14 mouse cellular contexts compared by ENCODE assay signal in the genomic region with DNA sequence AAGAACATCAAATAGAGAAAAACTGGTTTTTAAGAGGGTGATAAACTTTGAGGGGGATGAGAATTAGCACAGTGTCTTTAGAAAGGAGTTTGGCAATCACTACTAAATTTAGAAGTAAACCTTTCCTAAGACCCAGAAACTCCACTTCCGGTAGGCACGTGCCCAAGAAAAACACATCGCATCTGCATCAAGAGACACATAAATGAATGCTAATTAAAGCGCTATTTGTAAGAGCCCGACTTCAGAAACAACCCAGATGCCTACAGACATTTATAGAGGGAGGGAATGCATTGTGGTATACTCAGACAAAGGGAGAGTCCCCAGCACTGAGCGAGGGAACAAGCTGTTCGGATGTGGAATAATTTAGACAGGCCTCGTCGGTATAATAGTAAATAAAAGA.
DNase-seq lines count a peak whose midpoint lies in the region; ATAC-seq and TF ChIP-seq lines count a peak whose summit lies in the region.
"Had no signal": no experiment of that assay in that cellular context is flagged by ENCODE, and none has a peak within 500 bp of the region (broad histone marks: within the 10 kb centered on the region; RNA-seq: fewer than 3 reads in every experiment).

No protein-coding gene starts in this region.

- H3K9ac ChIP-seq in kidney, embryonic 16.5 days (replicated peaks; ENCODE audit: low read length), result no peak overlapping the region
- H3K9ac ChIP-seq in midbrain, embryonic 14.5 days (replicated peaks; ENCODE audit: low read length), result no peak overlapping the region
- no peak overlapping the region for H3K9ac ChIP-seq in midbrain, embryonic 16.5 days (ENCODE audit: low read depth, low read length)
- H3K9ac ChIP-seq in forebrain, postnatal 0 days, result no peak overlapping the region
- H3K9ac ChIP-seq: liver, embryonic 13.5 days had no signal

- H3K27me3 ChIP-seq in kidney, embryonic 16.5 days (ENCODE audit: insufficient read depth, low read length), result no peaks in the 10 kb centered on the region
- no peaks in the 10 kb centered on the region for H3K27me3 ChIP-seq in midbrain, embryonic 14.5 days (ENCODE audit: control insufficient read depth, insufficient read depth, low read length)
- no peaks in the 10 kb centered on the region for H3K27me3 ChIP-seq in midbrain, embryonic 16.5 days (ENCODE audit: control insufficient read depth, insufficient read depth, low read depth, low read length)
- H3K27me3 ChIP-seq in forebrain, postnatal 0 days (ENCODE audit: insufficient read depth, low read length), result no peaks in the 10 kb centered on the region
- H3K27me3 ChIP-seq: liver, embryonic 13.5 days had no signal

- no peak for TF ChIP-seq CTCF in forebrain, postnatal 0 days (IDR thresholded peaks at IDR 0.05; ENCODE audit: low read depth)

- H3K4me3 ChIP-seq in kidney, embryonic 16.5 days (ENCODE audit: low read length), result no peak overlapping the region
- no peak overlapping the region for H3K4me3 ChIP-seq in midbrain, embryonic 14.5 days (replicated peaks; ENCODE audit: low read depth, low read length)
- no peak overlapping the region for H3K4me3 ChIP-seq in midbrain, embryonic 16.5 days (ENCODE audit: low read depth, low read length)
- no peak overlapping the region for H3K4me3 ChIP-seq in forebrain, postnatal 0 days (ENCODE audit: low read depth, low read length)
- H3K4me3 ChIP-seq: liver, embryonic 13.5 days had no signal

- H3K36me3 ChIP-seq in kidney, embryonic 16.5 days (ENCODE audit: insufficient read depth, low read length), result no peaks in the 10 kb centered on the region
- no peaks in the 10 kb centered on the region for H3K36me3 ChIP-seq in midbrain, embryonic 14.5 days (ENCODE audit: control insufficient read depth, insufficient read depth, low read length)
- H3K36me3 ChIP-seq in midbrain, embryonic 16.5 days (ENCODE audit: control insufficient read depth, insufficient read depth, low read length), result no peaks in the 10 kb centered on the region
- no peaks in the 10 kb centered on the region for H3K36me3 ChIP-seq in forebrain, postnatal 0 days (ENCODE audit: insufficient read depth)
- H3K36me3 ChIP-seq: liver, embryonic 13.5 days had no signal

- no peaks in the 10 kb centered on the region for H3K4me1 ChIP-seq in kidney, embryonic 16.5 days (ENCODE audit: insufficient read depth, low read length)
- H3K4me1 ChIP-seq in midbrain, embryonic 14.5 days (ENCODE audit: control insufficient read depth, insufficient read depth, low read length), result no peaks in the 10 kb centered on the region
- H3K4me1 ChIP-seq in midbrain, embryonic 16.5 days (ENCODE audit: control insufficient read depth, insufficient read depth, low read length), result no peaks in the 10 kb centered on the region
- no peaks in the 10 kb centered on the region for H3K4me1 ChIP-seq in forebrain, postnatal 0 days (ENCODE audit: insufficient read depth)
- H3K4me1 ChIP-seq: liver, embryonic 13.5 days had no signal

- ATAC-seq in kidney, embryonic 16.5 days (ENCODE audit: low FRiP score, low TSS enrichment), result peak; percentile 76
- ATAC-seq in midbrain, embryonic 14.5 days (ENCODE audit: low FRiP score, low TSS enrichment), result no peak; the same call in 1 of the 2 replicates
- no peak for ATAC-seq in midbrain, embryonic 16.5 days
- ATAC-seq in forebrain, postnatal 0 days, result peak; percentile 78
- ATAC-seq: inflammation-experienced regulatory T-cells, adult 6 months had no signal

- no peak overlapping the region for H3K4me2 ChIP-seq in kidney, embryonic 16.5 days (replicated peaks; ENCODE audit: low read depth, low read length)
- H3K4me2 ChIP-seq in midbrain, embryonic 14.5 days (ENCODE audit: low read length), result no peak overlapping the region
- H3K4me2 ChIP-seq in midbrain, embryonic 16.5 days (ENCODE audit: low read length), result no peak overlapping the region
- no peak overlapping the region for H3K4me2 ChIP-seq in forebrain, postnatal 0 days (ENCODE audit: low read depth)
- H3K4me2 ChIP-seq: liver, embryonic 13.5 days had no signal

- no peaks in the 10 kb centered on the region for H3K9me3 ChIP-seq in kidney, embryonic 16.5 days (ENCODE audit: low read length)
- no peaks in the 10 kb centered on the region for H3K9me3 ChIP-seq in midbrain, embryonic 14.5 days (ENCODE audit: control insufficient read depth, low read length)
- H3K9me3 ChIP-seq in midbrain, embryonic 16.5 days (replicated peaks; ENCODE audit: control insufficient read depth, low read length, poor library complexity, severe bottlenecking), result no peaks in the 10 kb centered on the region
- no peaks in the 10 kb centered on the region for H3K9me3 ChIP-seq in forebrain, postnatal 0 days (ENCODE audit: low read length)
- H3K9me3 ChIP-seq: liver, embryonic 13.5 days had no signal

- 51% methylated on average over 9 of the region's 9 CpGs for WGBS in kidney, embryonic 16.5 days
- 48% methylated on average over 9 of the region's 9 CpGs for WGBS in midbrain, embryonic 14.5 days
- 35% methylated on average over 9 of the region's 9 CpGs for WGBS in midbrain, embryonic 16.5 days
- WGBS in forebrain, postnatal 0 days, result 15% methylated on average over 9 of the region's 9 CpGs

- peak overlapping the region; percentile 69; the same call in 1 of the 2 replicates for H3K27ac ChIP-seq in kidney, embryonic 16.5 days (ENCODE audit: low read length)
- H3K27ac ChIP-seq in midbrain, embryonic 14.5 days (replicated peaks; ENCODE audit: low read depth, low read length), result no peak overlapping the region
- H3K27ac ChIP-seq in midbrain, embryonic 16.5 days (ENCODE audit: low read length), result no peak overlapping the region
- H3K27ac ChIP-seq in forebrain, postnatal 0 days (ENCODE audit: low read depth, low read length), result no peak overlapping the region
- H3K27ac ChIP-seq: liver, embryonic 13.5 days had no signal

- DNase-seq in kidney, adult 9 months, result no peak
- peak; percentile 7 for DNase-seq in midbrain, embryonic 14.5 days
- peak; percentile 22 for DNase-seq in forebrain, postnatal 0 days
- peak; percentile 7 to 65 for DNase-seq in lung, postnatal 4 days
- no peak for DNase-seq in T-cell, adult 2 months (ENCODE audit: low spot score)
- DNase-seq: cerebellum, adult 2 months; embryo, embryonic 11 days; heart, postnatal 36 days; left cerebral cortex, postnatal 4 days; liver, embryonic 13.5 days; thymus, postnatal 25 days had no signal

Comparison
In these comparisons a context has a peak if more than half of its experiments do, and no peak if none do; other contexts are left out.
1. ATAC-seq: peak in kidney, embryonic 16.5 days (single experiment) and forebrain, postnatal 0 days (single experiment); none in midbrain, embryonic 14.5 days (single experiment) and midbrain, embryonic 16.5 days (single experiment).
2. DNase-seq: peak in midbrain, embryonic 14.5 days (single experiment), forebrain, postnatal 0 days (single experiment) and lung, postnatal 4 days (2 of 2); none in kidney, adult 9 months (single experiment) and T-cell, adult 2 months (single experiment).